Mouse (Mus musculus): Measurements from ENCODE around the gene Lurap1. TPM values are rescaled to one million over a fixed set of nuclear protein-coding genes. Genes with fewer than 3 reads are reported as not detected.

The Lurap1 gene
- polyA plus RNA-seq, 1 experiment from 2014 or later = 3.5 TPM

GRCm38 (mm10) chr4:116176543-116176988 is 25.4 kb upstream of the Lurap1 start:
- H3K36me3 ChIP-seq (ENCODE audit: control insufficient read depth, insufficient read depth, low read length) = no peaks in the 10 kb centered on the region
- WGBS = 22% methylated on average over 10 of the region's 10 CpGs
- ATAC-seq (ENCODE audit: insufficient number of reproducible peaks, insufficient read depth, low FRiP score, low read depth) = peak; percentile 87
- no peaks in the 10 kb centered on the region for H3K27me3 ChIP-seq (ENCODE audit: control insufficient read depth, insufficient read depth, low read length)
- H3K4me2 ChIP-seq (replicated peaks; ENCODE audit: low read depth, low read length) = peak overlapping the region; percentile 42
- H3K9me3 ChIP-seq (ENCODE audit: control insufficient read depth, low read depth, low read length) = no peaks in the 10 kb centered on the region
- peaks cover 22% of the 10 kb centered on the region; the same call in 1 of the 2 replicates for H3K4me1 ChIP-seq (ENCODE audit: control insufficient read depth, insufficient read depth, low read length)
- peak overlapping the region; percentile 86; the same call in 1 of the 2 replicates for H3K27ac ChIP-seq (ENCODE audit: low read length)
- no peak overlapping the region for H3K9ac ChIP-seq (replicated peaks; ENCODE audit: low read depth, low read length)
- peak overlapping the region; percentile 16 for H3K4me3 ChIP-seq (ENCODE audit: low read depth, low read length)

DNA sequence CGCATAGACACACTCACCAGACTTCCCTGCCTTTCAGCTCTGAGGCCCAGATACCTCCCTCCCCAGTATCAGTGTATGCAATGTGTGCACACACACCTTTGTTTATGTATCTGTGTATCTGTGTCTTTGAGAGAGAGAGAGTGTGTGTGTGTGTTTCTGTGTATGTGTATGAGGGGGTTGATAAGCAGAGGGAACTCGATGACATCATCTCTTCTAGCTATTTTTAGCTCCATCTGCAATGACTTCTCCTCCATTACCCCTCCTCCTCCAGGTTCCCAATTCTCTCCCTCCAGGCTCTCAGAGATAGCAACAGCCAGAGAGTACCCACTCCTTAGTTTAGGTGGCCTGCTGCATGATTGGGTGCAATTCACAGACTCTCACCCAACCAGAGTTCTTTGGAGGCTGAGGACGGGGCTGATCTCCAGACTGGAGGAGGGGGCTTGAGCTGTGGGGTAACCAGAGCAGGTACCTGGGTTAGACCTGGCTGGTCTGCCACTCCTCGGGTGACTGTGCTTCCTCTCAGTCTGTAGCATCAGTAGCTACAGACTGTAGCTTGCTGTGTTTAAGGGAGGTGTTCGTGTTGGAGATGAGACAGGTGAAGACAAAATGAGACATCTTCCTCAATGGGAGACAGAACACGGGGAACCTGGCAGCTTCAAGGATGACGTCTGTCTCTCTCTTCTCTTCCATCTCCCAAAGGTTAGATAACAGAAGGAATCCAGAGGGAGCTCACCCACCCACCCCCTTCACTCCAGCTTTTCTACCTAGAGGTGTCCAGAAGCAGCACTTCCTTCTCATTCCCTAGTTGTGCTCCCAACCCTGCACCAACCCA is 24.8 kb upstream of the Lurap1 start:
- Histone ChIP-seq H3K4me2 (replicated peaks; ENCODE audit: low read depth, low read length) (peak overlapping the region; percentile 42), H3K27ac (ENCODE audit: low read length) (peak overlapping the region; percentile 86; the same call in 1 of the 2 replicates), H3K9me3 (ENCODE audit: control insufficient read depth, low read depth, low read length) (no peaks in the 10 kb centered on the region), H3K4me3 (ENCODE audit: low read depth, low read length) (peak overlapping the region; percentile 16), H3K36me3 (ENCODE audit: control insufficient read depth, insufficient read depth, low read length) (no peaks in the 10 kb centered on the region), H3K9ac (replicated peaks; ENCODE audit: low read depth, low read length) (no peak overlapping the region), H3K27me3 (ENCODE audit: control insufficient read depth, insufficient read depth, low read length) (no peaks in the 10 kb centered on the region), H3K4me1 (ENCODE audit: control insufficient read depth, insufficient read depth, low read length) (peaks cover 22% of the 10 kb centered on the region; the same call in 1 of the 2 replicates)
- peak; percentile 64 for ATAC-seq (ENCODE audit: insufficient number of reproducible peaks, insufficient read depth, low FRiP score, low read depth)
- 52% methylated on average over 7 of the region's 7 CpGs for WGBS

- no peak for ATAC-seq (ENCODE audit: insufficient number of reproducible peaks, insufficient read depth, low FRiP score, low read depth)
- H3K9ac ChIP-seq (replicated peaks; ENCODE audit: low read depth, low read length) = no peak overlapping the region
Observed at GRCm38 (mm10) chr4:116175136-116175535, 24.0 kb upstream of the Lurap1 start.

GRCm38 (mm10) chr4:116174466-116175116 is 23.5 kb upstream of the Lurap1 start:
- ATAC-seq (ENCODE audit: insufficient number of reproducible peaks, insufficient read depth, low FRiP score, low read depth) = no peak
- no peak overlapping the region for H3K4me3 ChIP-seq (ENCODE audit: low read depth, low read length)
- 0 out of 2 replicates have a peak overlapping the region, but pooled peaks have one; percentile 30 for H3K27ac ChIP-seq (ENCODE audit: low read length)
- no peaks in the 10 kb centered on the region for H3K9me3 ChIP-seq (ENCODE audit: control insufficient read depth, low read depth, low read length)
- WGBS = 36% methylated on average over 6 of the region's 6 CpGs
- H3K36me3 ChIP-seq (ENCODE audit: control insufficient read depth, insufficient read depth, low read length) = no peaks in the 10 kb centered on the region
- no peak overlapping the region for H3K9ac ChIP-seq (replicated peaks; ENCODE audit: low read depth, low read length)
- H3K4me1 ChIP-seq (ENCODE audit: control insufficient read depth, insufficient read depth, low read length) = peaks cover 22% of the 10 kb centered on the region; the same call in 1 of the 2 replicates
- no peaks in the 10 kb centered on the region for H3K27me3 ChIP-seq (ENCODE audit: control insufficient read depth, insufficient read depth, low read length)
- H3K4me2 ChIP-seq (replicated peaks; ENCODE audit: low read depth, low read length) = no peak overlapping the region

More at GRCm38 (mm10) chr4:116175136-116175535, 24.0 kb upstream of the Lurap1 start:
- Histone ChIP-seq H3K9me3 (ENCODE audit: control insufficient read depth, low read depth, low read length) (no peaks in the 10 kb centered on the region), H3K4me2 (replicated peaks; ENCODE audit: low read depth, low read length) (0 out of 2 replicates have a peak overlapping the region, but pooled peaks have one; percentile 1), H3K27ac (ENCODE audit: low read length) (peak overlapping the region; percentile 16; the same call in 1 of the 2 replicates), H3K4me3 (ENCODE audit: low read depth, low read length) (no peak overlapping the region), H3K36me3 (ENCODE audit: control insufficient read depth, insufficient read depth, low read length) (no peaks in the 10 kb centered on the region), H3K27me3 (ENCODE audit: control insufficient read depth, insufficient read depth, low read length) (no peaks in the 10 kb centered on the region), H3K4me1 (ENCODE audit: control insufficient read depth, insufficient read depth, low read length) (peaks cover 22% of the 10 kb centered on the region; the same call in 1 of the 2 replicates)

DNA sequence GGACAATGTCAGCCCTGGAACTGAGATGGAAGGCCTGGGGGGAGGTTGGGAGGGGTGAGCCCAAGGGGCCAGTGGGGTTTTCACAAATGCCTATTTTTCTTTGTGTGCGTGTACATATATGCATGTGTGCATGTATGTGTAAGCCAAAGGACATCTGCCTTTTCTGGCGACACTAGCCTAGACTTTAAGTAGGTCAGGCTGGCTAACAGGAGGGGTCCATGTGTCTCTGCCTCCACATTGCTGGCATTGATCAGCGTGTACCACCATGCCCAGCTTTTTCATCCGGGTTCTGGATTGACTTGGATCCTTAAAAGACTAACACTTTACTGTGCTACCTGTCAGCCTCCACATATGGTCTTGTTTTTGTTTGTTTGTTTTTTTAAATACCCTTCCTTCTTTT is 22.6 kb upstream of the Lurap1 start:
- H3K4me2 ChIP-seq (replicated peaks; ENCODE audit: low read depth, low read length) = no peak overlapping the region
- H3K4me1 ChIP-seq (ENCODE audit: control insufficient read depth, insufficient read depth, low read length) = peaks cover 22% of the 10 kb centered on the region; the same call in 1 of the 2 replicates
- no peak overlapping the region for H3K9ac ChIP-seq (replicated peaks; ENCODE audit: low read depth, low read length)
- no peak overlapping the region for H3K27ac ChIP-seq (ENCODE audit: low read length)
- H3K27me3 ChIP-seq (ENCODE audit: control insufficient read depth, insufficient read depth, low read length) = no peaks in the 10 kb centered on the region
- no peak overlapping the region for H3K4me3 ChIP-seq (ENCODE audit: low read depth, low read length)
- ATAC-seq (ENCODE audit: insufficient number of reproducible peaks, insufficient read depth, low FRiP score, low read depth) = no peak
- H3K9me3 ChIP-seq (ENCODE audit: control insufficient read depth, low read depth, low read length) = no peaks in the 10 kb centered on the region
- WGBS = 89% methylated on average over 4 of the region's 4 CpGs
- no peaks in the 10 kb centered on the region for H3K36me3 ChIP-seq (ENCODE audit: control insufficient read depth, insufficient read depth, low read length)

GRCm38 (mm10) chr4:116173072-116173471 is 21.9 kb upstream of the Lurap1 start, which contains the start of the genes 1700042G07Rik and Gm49337:
TSS of gene 1700042G07Rik (plus strand) at chr4:116173372.
TSS of gene Gm49337 (plus strand) at chr4:116173384.
- Histone ChIP-seq H3K4me1 (ENCODE audit: control insufficient read depth, insufficient read depth, low read length) (peaks cover 22% of the 10 kb centered on the region; the same call in 1 of the 2 replicates), H3K4me3 (ENCODE audit: low read depth, low read length) (no peak within 1 kb of the TSS), H3K9ac (replicated peaks; ENCODE audit: low read depth, low read length) (no peak within 1 kb of the TSS), H3K4me2 (replicated peaks; ENCODE audit: low read depth, low read length) (no peak within 1 kb of the TSS), H3K27ac (ENCODE audit: low read length) (no peak within 1 kb of the TSS), H3K27me3 (ENCODE audit: control insufficient read depth, insufficient read depth, low read length) (no peaks in the 10 kb centered on the region), H3K9me3 (ENCODE audit: control insufficient read depth, low read depth, low read length) (no peaks in the 10 kb centered on the region), H3K36me3 (ENCODE audit: control insufficient read depth, insufficient read depth, low read length) (no peaks in the 10 kb centered on the region)
- ATAC-seq (ENCODE audit: insufficient number of reproducible peaks, insufficient read depth, low FRiP score, low read depth) = no peak
- 82% methylated on average over 6 of the region's 6 CpGs for WGBS

GRCm38 (mm10) chr4:116169353-116169672 is 18.2 kb upstream of the Lurap1 start:
- WGBS = 78% methylated on average over 3 of the region's 3 CpGs
- peaks cover under 1% of the 10 kb centered on the region; the same call in 1 of the 2 replicates for H3K4me1 ChIP-seq (ENCODE audit: control insufficient read depth, insufficient read depth, low read length)
- H3K36me3 ChIP-seq (ENCODE audit: control insufficient read depth, insufficient read depth, low read length) = no peaks in the 10 kb centered on the region
- no peak overlapping the region for H3K4me2 ChIP-seq (replicated peaks; ENCODE audit: low read depth, low read length)
- no peak overlapping the region for H3K27ac ChIP-seq (ENCODE audit: low read length)
- no peak overlapping the region for H3K9ac ChIP-seq (replicated peaks; ENCODE audit: low read depth, low read length)
- no peak overlapping the region for H3K4me3 ChIP-seq (ENCODE audit: low read depth, low read length)
- no peaks in the 10 kb centered on the region for H3K27me3 ChIP-seq (ENCODE audit: control insufficient read depth, insufficient read depth, low read length)
- no peaks in the 10 kb centered on the region for H3K9me3 ChIP-seq (ENCODE audit: control insufficient read depth, low read depth, low read length)
- ATAC-seq (ENCODE audit: insufficient number of reproducible peaks, insufficient read depth, low FRiP score, low read depth) = no peak

- no peak overlapping the region for H3K9ac ChIP-seq (replicated peaks; ENCODE audit: low read depth, low read length)
- no peaks in the 10 kb centered on the region for H3K27me3 ChIP-seq (ENCODE audit: control insufficient read depth, insufficient read depth, low read length)
- no peaks in the 10 kb centered on the region for H3K4me1 ChIP-seq (ENCODE audit: control insufficient read depth, insufficient read depth, low read length)
- no peak for ATAC-seq (ENCODE audit: insufficient number of reproducible peaks, insufficient read depth, low FRiP score, low read depth)
- WGBS = 74% methylated on average over 8 of the region's 8 CpGs
- no peak overlapping the region for H3K4me3 ChIP-seq (ENCODE audit: low read depth, low read length)
- no peaks in the 10 kb centered on the region for H3K9me3 ChIP-seq (ENCODE audit: control insufficient read depth, low read depth, low read length)
- H3K27ac ChIP-seq (ENCODE audit: low read length) = no peak overlapping the region
- no peaks in the 10 kb centered on the region for H3K36me3 ChIP-seq (ENCODE audit: control insufficient read depth, insufficient read depth, low read length)
- H3K4me2 ChIP-seq (replicated peaks; ENCODE audit: low read depth, low read length) = no peak overlapping the region
Observed at GRCm38 (mm10) chr4:116168617-116169352, 17.6 kb upstream of the Lurap1 start.

Data from stomach, embryonic 14.5 days (tissue).